Mouse (Mus musculus) CH12.LX (cell line): ENCODE results near the gene Hist1h3f. TPM values are rescaled to one million over a fixed set of nuclear protein-coding genes. Genes with fewer than 3 reads are reported as not detected.
"Not testable (repeated sequence)": the region's sequence is repeated elsewhere in the genome, so short reads cannot be mapped to it uniquely, and the experiment has no call there.

Experiments
- DNase-seq: peaks from one replicate; pipeline ENCODE4 v3.0.0-alpha.2; 2013; ENCODE audit errors: extremely low read depth
- H3K27ac ChIP-seq: 2 replicates; pipeline ENCODE4 v1.5.1; 2012; ENCODE audit warnings: low read depth, mild to moderate bottlenecking, control low read depth, moderate library complexity; ENCODE audit not compliant: insufficient read depth
- H3K27me3 ChIP-seq: replicated peaks from 2 replicates; pipeline ENCODE3; 2012; ENCODE audit warnings: inconsistent platforms
- H3K36me3 ChIP-seq, 2 experiments: replicated peaks in 1 of 2; 2 replicates each; pipeline versions ENCODE3 to v1.6.1; 2012; ENCODE audit warnings: inconsistent platforms in 1 of 2, low read length in 1 of 2, mild to moderate bottlenecking in 1 of 2, mixed read lengths in 1 of 2, moderate library complexity in 1 of 2; ENCODE audit not compliant: control insufficient read depth in 1 of 2, insufficient read depth in 1 of 2
- H3K4me1 ChIP-seq, 2 experiments: 2 replicates each; pipeline ENCODE4 v1.6.1; 2012; ENCODE audit warnings: inconsistent platforms in 1 of 2, moderate library complexity in 1 of 2; ENCODE audit not compliant: insufficient read depth in 2 of 2, control insufficient read depth in 1 of 2
- H3K4me2 ChIP-seq: 2 replicates; pipeline ENCODE4 v1.6.1; 2012; ENCODE audit warnings: low read depth, mild to moderate bottlenecking, control low read depth; ENCODE audit not compliant: poor library complexity, insufficient read depth, severe bottlenecking
- H3K4me3 ChIP-seq, 3 experiments: fragments of 150-350 bp in 1 of 3; sonication (generic) in 1 of 3; replicated peaks in 1 of 3; 2 replicates each; pipeline versions ENCODE3 to v1.5.1; 2011 to 2012; ENCODE audit warnings: low read depth in 2 of 3, low read length in 2 of 3, mild to moderate bottlenecking in 2 of 3, moderate library complexity in 2 of 3, control low read depth in 1 of 3, improper control_type of control experiment in 1 of 3, inconsistent platforms in 1 of 3, mixed read lengths in 1 of 3; ENCODE audit not compliant: poor library complexity in 1 of 3
- H3K79me2 ChIP-seq: replicated peaks from 2 replicates; pipeline ENCODE4 v1.6.1; 2012; ENCODE audit warnings: mild to moderate bottlenecking, moderate library complexity; ENCODE audit not compliant: control insufficient read depth, poor library complexity, insufficient read depth, severe bottlenecking; ENCODE audit errors: extremely low read depth
- H3K9ac ChIP-seq: 2 replicates; pipeline ENCODE4 v1.6.1; 2012; ENCODE audit warnings: low read depth, mild to moderate bottlenecking, control low read depth, moderate library complexity; ENCODE audit not compliant: insufficient read depth
- H3K9me3 ChIP-seq: replicated peaks from 2 replicates; pipeline ENCODE3; 2012; ENCODE audit warnings: low read length, inconsistent platforms, mixed read lengths
- CHD2 ChIP-seq: IDR thresholded peaks from 2 replicates; pipeline ENCODE4 v1.6.1; 2011; ENCODE audit warnings: low read length, improper control_type of control experiment
- E2F4 ChIP-seq: IDR thresholded peaks from 2 replicates; pipeline ENCODE4 v1.6.1; 2011; ENCODE audit warnings: low read depth, low read length, improper control_type of control experiment; ENCODE audit not compliant: insufficient replicate concordance
- HCFC1 ChIP-seq: IDR thresholded peaks from 2 replicates; pipeline ENCODE4 v1.6.1; 2012; ENCODE audit warnings: low read depth, mild to moderate bottlenecking, inconsistent platforms, low read length, improper control_type of control experiment
- MAX ChIP-seq: IDR thresholded peaks from 2 replicates; pipeline ENCODE4 v1.6.1; 2011; ENCODE audit warnings: low read length, improper control_type of control experiment
- MEF2A ChIP-seq: IDR thresholded peaks from 2 replicates; pipeline ENCODE4 v1.6.1; 2014; ENCODE audit warnings: low read depth, mild to moderate bottlenecking, inconsistent platforms, low read length, improper control_type of control experiment, borderline replicate concordance
- MXI1 ChIP-seq: IDR thresholded peaks from 2 replicates; pipeline ENCODE4 v1.6.1; 2011; ENCODE audit warnings: mild to moderate bottlenecking, low read depth, low read length, improper control_type of control experiment
- MYC ChIP-seq: IDR thresholded peaks from 2 replicates; pipeline ENCODE4 v1.6.1; 2011; ENCODE audit warnings: low read depth, mild to moderate bottlenecking, improper control_type of control experiment, low read length
- NRF1 ChIP-seq: IDR thresholded peaks from 2 replicates; pipeline ENCODE4 v1.6.1; 2014; ENCODE audit warnings: low read depth, mild to moderate bottlenecking, inconsistent platforms, low read length, improper control_type of control experiment, moderate library complexity
- POLR2A ChIP-seq: IDR thresholded peaks from 2 replicates; pipeline ENCODE4 v1.6.1; 2011; ENCODE audit warnings: low read depth, mild to moderate bottlenecking, improper control_type of control experiment, low read length
- POLR2AphosphoS2 ChIP-seq: IDR thresholded peaks from 2 replicates; pipeline ENCODE4 v1.6.1; 2011; ENCODE audit warnings: low read depth, low read length, improper control_type of control experiment
- RCOR1 ChIP-seq: conservative IDR thresholded peaks from 2 replicates; pipeline ENCODE4 v1.6.1; 2012; ENCODE audit warnings: low read depth, mild to moderate bottlenecking, inconsistent platforms, low read length, improper control_type of control experiment
- SIN3A ChIP-seq: IDR thresholded peaks from 2 replicates; pipeline ENCODE4 v1.6.1; 2012; ENCODE audit warnings: low read length, improper control_type of control experiment, inconsistent platforms
- TBP ChIP-seq: conservative IDR thresholded peaks from 2 replicates; pipeline ENCODE4 v1.6.1; 2011; ENCODE audit warnings: low read depth, low read length, improper control_type of control experiment
- TCF12 ChIP-seq: IDR thresholded peaks from 2 replicates; pipeline ENCODE4 v1.6.1; 2014; ENCODE audit warnings: low read depth, mild to moderate bottlenecking, inconsistent platforms, low read length, improper control_type of control experiment
- UBTF ChIP-seq: IDR thresholded peaks from 2 replicates; pipeline ENCODE4 v1.6.1; 2012; ENCODE audit warnings: low read depth, mild to moderate bottlenecking, inconsistent platforms, low read length, improper control_type of control experiment, moderate library complexity
- ZMIZ1 ChIP-seq: IDR thresholded peaks from 2 replicates; pipeline ENCODE4 v1.6.1; 2012; ENCODE audit warnings: low read depth, mild to moderate bottlenecking, inconsistent platforms, low read length, improper control_type of control experiment
- dilution Hi-C: fragments of 300-500 bp; cut with MboI; formaldehyde crosslinking; loops from 2 replicates; pipeline ENCODE4 v1.14.3; 2020; ENCODE audit warnings: low sequenced_read_pairs; ENCODE audit not compliant: extremely low pct_unique_long_range_greater_than_20kb, extremely low pct_ligation_motif_present
- in situ Hi-C: fragments of 300-500 bp; cut with MboI; formaldehyde crosslinking; loops from 3 replicates; pipeline ENCODE4 v1.14.3; 2019; ENCODE audit warnings: low sequenced_read_pairs, low pct_ligation_motif_present, low pct_unique_long_range_greater_than_20kb, mixed read lengths
- polyA plus RNA-seq: library from polyadenylated mRNA; unstranded; fragments of >175 nt; gene quantifications from 2 replicates; pipeline ENCODE4 v1.2.1, GENCODE M21; 2012; ENCODE audit warnings: low read depth; ENCODE audit not compliant: insufficient read length
- total RNA-seq, 2 experiments: library from RNA; depleted of rRNA; stranded (reverse); fragments of 300-350 nt in 1 of 2; fragments of >200 nt in 1 of 2; gene quantifications; 2 replicates each; pipeline ENCODE4 v1.2.3; 2012 to 2014

Hist1h3f gene
- total and polyA plus RNA-seq, 3 experiments = 0.30 to 553 (median 8.0) TPM

DNA sequence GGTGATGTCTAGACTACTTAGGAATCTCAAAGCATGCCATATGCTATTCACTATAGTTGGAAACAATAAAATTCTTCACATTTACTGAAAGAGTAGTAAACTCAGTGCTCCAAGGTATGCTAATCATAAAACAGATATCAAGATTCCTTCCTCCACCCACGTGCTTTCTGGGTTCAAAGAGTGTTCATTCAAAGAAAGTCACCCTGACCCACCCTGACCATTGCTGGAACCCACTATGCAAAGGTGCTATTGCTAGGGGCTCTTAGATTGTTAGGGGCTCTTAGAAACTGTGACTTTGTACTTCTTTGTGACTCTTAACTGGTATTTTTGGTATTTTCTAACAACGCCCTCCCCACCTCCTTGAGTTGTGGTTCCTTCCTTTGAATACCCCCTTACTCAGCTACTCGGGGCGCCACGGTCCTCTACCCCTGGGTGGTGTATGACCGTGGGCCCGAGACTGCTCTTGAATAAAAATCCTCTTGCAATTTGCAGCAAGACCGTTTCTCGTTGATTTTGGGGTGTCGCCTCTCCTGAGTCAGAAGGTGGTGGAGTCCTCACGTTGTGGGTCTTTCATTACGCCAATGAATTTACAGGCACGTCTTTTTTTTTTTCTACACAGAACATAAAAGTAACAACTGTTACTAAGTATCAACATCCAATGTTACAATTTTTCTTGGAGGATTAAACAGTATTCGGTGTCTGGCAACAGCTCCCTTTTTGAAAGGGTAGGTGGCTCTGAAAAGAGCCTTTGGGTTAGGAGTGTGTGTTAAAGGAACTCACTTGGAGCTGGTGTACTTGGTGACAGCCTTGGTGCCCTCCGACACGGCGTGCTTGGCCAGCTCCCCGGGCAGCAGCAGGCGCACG lies 29.4 kb downstream of the Hist1h3f start:
- Histone ChIP-seq H3K9ac (peak overlapping the region; percentile 91), H3K4me3 (peak overlapping the region; percentile 34 to 59 (median 39)), H3K4me1 (peaks cover 0 to 15% of the 10 kb centered on the region in 2 experiments; a peak in 2 of 4 replicates), H3K27ac (peak overlapping the region; percentile 93), H3K4me2 (peak overlapping the region; percentile 78)
- dilution Hi-C loops, H3K36me3 ChIP-seq, H3K79me2 ChIP-seq, H3K27me3 ChIP-seq, H3K9me3 ChIP-seq: not testable (repeated sequence)
- 0 out of 2 replicates have a peak, but pooled peaks have one; percentile 62 for TF ChIP-seq MAX
- peak; percentile 77; the same call in 1 of the 2 replicates for TF ChIP-seq MYC
- TF ChIP-seq SIN3A = 0 out of 2 replicates have a peak, but pooled peaks have one; percentile 31
- TF ChIP-seq UBTF = peak; percentile 75; the same call in 1 of the 2 replicates
- peak; percentile 15; the same call in 1 of the 2 replicates for TF ChIP-seq RCOR1
- TF ChIP-seq POLR2A = peak; percentile 65
- TF ChIP-seq POLR2AphosphoS2 = peak; percentile 74; the same call in 1 of the 2 replicates
- peak; percentile 79; the same call in 1 of the 2 replicates for TF ChIP-seq ZMIZ1
- peak; percentile 54 for DNase-seq
- in situ Hi-C loops = loop anchor here (25.0 kb wide), 1 partner anchor 1836 kb away; the partner anchor contains the start of gene Hist1h4j

DNA sequence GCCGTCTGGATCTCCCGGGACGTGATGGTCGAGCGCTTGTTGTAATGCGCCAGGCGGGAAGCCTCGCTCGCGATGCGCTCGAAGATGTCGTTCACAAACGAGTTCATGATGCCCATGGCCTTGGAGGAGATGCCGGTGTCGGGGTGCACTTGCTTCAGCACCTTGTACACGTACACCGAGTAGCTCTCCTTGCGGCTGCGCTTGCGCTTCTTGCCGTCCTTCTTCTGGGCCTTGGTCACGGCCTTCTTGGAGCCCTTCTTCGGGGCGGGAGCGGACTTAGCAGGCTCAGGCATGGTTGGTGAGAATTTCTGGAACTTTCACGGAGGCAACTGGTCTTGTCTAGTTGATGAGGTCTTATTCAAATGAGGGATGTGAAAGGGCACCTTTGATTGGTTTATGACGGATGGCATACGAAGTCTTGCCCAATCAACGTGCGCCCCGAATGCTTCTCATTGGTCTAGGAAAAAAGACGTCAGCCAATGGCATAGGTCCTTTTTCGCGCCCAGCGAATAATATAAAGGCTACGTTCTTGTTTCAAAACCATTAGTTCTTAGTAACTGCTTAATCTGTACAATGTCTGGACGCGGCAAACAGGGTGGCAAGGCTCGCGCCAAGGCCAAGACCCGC lies 30.2 kb downstream of the Hist1h3f start, which contains the start of the genes Hist1h2bf and Hist1h2ad:
TSS of gene Hist1h2bf (minus strand) at position 299 of the 627 bp plus-strand sequence.
TSS of gene Hist1h2ad (plus strand) at position 484 of the 627 bp plus-strand sequence.
- Histone ChIP-seq H3K4me3 (peak within 1 kb of the TSS; percentile 34 to 59 (median 39)), H3K9ac (peak within 1 kb of the TSS; percentile 91), H3K4me1 (peaks cover 0 to 15% of the 10 kb centered on the region in 2 experiments; a peak in 2 of 4 replicates), H3K4me2 (peak within 1 kb of the TSS; percentile 76), H3K27ac (peak within 1 kb of the TSS; percentile 93)
- H3K36me3 ChIP-seq, dilution Hi-C loops, H3K9me3 ChIP-seq, H3K79me2 ChIP-seq, H3K27me3 ChIP-seq: not testable (repeated sequence)
- DNase-seq = peak; percentile 99
- TF ChIP-seq POLR2A (peak; percentile 42), SIN3A (0 out of 2 replicates have a peak, but pooled peaks have one; percentile 57), NRF1 (peak; percentile 18), HCFC1 (peak; percentile 17; the same call in 1 of the 2 replicates), MXI1 (peak; percentile 58; the same call in 1 of the 2 replicates), ZMIZ1 (0 out of 2 replicates have a peak, but pooled peaks have one; percentile 90), TBP (peak; percentile 98), UBTF (peak; percentile 5; the same call in 1 of the 2 replicates), MEF2A (0 out of 2 replicates have a peak, but pooled peaks have one; percentile 24), E2F4 (peak; percentile 98), CHD2 (peak; percentile 98), TCF12 (peak; percentile 96)
- in situ Hi-C loops = loop anchor here (25.0 kb wide), 1 partner anchor 1837 kb away; the partner anchor contains the start of gene Hist1h4j
